Mouse (Mus musculus) CD4-positive, CD25-positive, alpha-beta regulatory T cell, adult 4 months (primary cell): ENCODE results near the gene Dync2li1. TPM values are rescaled to one million over a fixed set of nuclear protein-coding genes. Genes with fewer than 3 reads are reported as not detected.

Experiments used
- ATAC-seq: one replicate; pipeline ENCODE4 v1.8.0; 2017
- polyA plus RNA-seq, 2 experiments: library from polyadenylated mRNA; unstranded; fragments of 100-300 nt; shearing (Covaris generic); gene quantifications; one replicate each; pipeline ENCODE4 v1.2.1; 2017

Gene Dync2li1
- polyA plus RNA-seq: 1 to 10 TPM; 1.1 to 2.0 TPM

DNA sequence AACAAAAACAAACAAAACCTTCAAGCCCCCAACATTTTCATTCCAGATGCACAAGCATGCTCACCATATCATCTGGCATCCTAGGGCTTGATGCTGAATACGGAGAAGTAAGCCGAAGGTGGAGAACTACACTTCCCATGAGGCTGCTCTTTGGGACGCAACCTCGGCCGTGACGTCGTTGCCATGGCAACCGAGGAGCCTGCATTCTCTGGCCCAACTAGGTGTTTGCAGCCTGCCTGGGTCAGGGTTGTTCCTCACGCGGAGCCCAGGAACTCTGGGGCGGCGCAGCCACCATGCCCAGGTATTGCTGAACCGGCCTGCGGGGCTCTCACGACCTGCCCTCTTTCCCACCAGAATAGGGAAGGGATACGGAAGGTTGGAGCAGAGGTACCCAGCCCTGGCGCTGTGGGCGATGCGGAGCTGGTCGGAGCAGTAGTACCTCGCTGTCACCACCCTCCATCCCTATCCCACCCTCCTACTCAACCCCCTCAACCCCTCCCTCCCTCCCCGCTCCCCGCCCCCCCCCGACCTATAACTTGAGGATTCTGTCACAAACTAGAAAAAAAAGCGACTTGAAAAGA, at the start of gene Dync2li1:
Gene Dync2li1 (plus strand): TSS at position 221 of the 581 bp plus-strand sequence.
- peak; percentile 100 for ATAC-seq

DNA sequence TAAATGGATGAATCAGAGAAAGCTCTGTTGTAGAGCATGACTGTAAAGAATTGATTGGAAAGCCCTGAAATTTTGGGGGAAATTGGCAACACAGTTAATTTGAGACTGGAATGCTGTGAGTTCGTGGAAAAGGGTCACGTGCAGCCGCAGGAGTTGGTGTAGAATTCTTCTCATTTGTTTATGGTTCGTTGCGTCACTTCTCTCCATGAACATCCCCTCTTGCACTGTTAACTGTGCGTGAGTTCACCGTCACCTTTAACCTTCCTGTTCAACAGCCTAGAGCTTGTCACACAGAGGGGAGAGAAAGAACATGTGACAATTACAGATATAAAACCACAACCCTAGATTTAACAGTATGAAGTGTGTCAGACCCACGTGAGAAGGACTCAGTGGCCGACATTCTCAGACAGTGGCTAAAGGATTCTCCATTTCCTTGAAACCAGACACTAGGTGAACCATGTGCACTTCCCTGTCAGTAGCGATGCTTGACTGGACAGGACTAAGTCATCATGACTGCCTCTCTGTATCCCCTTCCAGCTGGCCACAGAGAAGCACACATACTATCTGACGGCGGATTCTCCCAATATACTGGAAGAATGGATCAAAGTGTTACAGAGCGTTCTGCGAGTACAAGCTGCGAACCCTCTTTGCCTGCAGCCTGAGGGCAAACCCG, 49.5 kb upstream of the Dync2li1 start:
- no peak for ATAC-seq

DNA sequence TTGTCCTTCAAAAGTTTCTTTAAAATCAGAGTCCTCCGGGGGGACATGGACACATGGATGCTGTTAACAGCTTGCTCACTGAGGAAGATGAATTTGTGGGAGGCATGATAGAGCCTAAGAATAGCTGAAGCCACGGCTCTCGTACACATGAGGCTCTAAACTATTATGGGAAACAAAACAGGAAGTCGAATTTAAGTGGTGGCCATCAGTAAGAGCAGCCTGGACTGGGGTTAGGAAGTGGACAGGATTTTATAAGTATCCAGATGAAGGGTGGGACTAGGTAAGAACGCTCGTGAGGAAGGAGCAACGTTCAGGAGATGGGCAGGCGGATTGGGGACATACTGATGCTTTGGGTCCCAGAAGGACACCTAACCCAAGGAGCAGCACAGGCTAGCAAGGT, 47.0 kb upstream of the Dync2li1 start:
- ATAC-seq: no peak

DNA sequence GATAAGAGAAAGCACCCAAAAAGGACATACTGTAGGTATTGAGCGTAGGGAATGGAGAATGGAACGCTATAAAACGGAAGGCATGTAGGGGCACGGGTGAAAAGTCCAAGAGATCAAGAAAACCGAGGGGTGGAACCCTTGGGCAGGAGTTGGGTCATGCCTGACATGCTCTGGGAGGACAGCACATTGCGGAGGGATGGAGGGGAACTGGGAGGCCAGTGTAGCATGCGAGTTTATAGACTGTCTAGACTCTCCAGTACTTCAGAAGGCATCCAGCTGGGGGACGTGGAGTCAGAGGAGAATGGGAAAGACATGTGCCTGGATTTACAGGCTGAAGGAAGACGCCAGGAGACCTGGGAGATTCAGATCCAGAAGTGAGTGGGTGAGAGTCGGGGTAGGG, 46.5 kb upstream of the Dync2li1 start:
- no peak for ATAC-seq

DNA sequence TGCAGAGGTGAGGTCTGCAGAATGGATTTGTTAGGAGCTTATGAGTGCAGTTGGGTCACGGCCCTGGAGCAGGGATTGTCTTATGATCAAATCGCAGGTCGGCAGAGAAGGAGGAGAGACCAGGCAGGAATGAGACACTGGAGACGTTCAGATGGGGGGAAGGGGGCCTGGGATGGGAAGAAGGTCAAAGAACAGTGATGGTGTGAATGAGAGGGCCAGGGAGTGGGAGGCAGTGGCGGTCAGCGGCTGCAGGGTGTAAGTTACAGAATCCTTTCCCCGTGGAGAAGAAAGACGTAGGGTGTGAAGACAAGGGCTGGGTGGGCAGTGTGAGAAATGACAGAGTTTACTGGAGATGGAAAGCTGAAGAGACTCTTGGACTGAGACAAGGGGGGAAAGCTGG, 45.5 kb upstream of the Dync2li1 start:
- ATAC-seq: no peak

DNA sequence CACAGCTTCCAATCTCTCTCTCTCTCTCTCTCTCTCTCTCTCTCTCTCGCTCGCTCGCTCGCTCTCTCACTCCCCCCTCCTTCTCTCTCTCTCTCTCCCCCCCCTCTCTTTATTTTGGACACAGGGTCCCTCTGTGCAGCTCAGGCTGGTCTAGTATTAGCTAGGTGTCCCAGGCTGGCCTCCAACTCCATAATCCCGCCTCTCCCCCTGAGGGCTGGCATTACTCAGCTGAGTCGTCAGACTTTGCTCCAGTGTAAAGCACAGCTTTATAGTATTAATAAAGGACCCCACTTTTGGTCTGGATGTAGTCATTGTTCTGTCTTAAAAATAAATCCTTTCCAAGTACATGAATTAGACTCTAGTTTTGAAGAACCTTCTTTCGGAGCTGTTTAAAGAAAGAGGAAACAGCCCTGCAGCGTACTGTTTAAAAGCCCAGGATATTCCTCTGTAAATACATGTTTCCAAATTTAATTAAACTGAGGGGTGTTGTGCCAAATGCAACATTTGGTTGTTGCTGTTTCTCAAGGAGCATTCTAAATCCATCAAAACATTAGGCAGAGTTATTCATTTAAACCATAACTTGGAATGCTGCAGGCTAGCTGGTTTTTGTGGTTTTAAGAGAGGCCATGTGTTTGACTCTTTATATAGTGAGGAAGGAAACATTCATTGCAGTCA, 44.4 kb upstream of the Dync2li1 start:
- no peak for ATAC-seq

DNA sequence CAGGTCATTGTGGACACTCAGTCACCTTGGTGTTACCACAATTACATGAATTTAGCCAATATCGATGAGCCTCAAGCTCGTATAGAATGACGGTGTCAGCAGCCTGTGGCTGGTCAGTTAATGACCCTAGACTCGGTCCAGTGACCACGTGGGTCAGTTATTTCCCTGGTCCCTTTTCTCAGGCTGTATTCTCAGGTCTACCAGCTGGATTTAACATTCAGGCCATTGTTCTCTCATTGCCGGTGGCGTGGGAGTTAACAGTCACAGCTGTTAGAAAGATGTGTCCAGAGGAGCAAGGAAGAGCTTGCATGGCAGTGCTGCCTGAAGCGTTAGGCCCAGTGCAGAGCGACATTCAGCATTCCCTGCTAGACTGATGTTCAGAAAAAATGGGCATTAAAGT, 42.2 kb upstream of the Dync2li1 start:
- no peak for ATAC-seq

DNA sequence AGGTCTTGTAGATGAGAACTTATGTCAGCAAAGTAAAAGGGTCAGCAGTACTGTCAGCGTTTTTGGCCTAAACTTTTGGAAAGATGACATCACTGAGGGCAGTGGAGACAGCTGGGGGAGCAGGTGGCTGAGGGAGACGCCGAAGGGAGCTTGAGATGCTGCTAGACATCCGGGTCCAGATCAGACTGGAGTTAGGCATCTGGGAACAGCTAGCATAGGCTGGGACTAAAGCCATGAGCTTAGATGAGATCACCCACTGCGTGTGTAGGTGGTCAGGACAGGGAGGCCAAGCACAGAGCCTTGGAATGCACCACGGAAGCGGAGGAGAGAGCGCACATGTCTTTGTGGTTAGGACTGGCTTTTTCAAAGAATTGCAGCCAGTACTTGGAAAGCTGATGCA, 41.2 kb upstream of the Dync2li1 start:
- ATAC-seq: no peak

DNA sequence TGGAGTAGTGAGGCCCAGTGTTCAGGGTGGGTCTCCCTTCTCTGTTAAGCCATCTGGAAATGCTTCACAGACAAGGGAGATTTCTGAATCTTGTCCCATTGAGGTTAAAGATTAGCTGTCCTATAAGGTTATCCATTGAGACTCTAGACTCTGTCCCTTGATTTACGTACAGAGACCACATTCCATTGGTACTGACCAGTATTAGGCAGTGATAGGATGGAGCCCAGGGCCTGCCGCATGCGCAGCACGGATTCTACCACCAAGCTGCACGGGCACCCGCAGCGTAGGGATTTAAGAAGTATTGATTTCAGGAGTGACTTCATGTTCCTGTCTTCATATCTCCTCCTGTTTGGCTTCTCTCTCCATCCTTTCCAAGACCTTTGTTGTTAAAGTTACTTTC, 36.2 kb upstream of the Dync2li1 start:
- ATAC-seq: no peak

DNA sequence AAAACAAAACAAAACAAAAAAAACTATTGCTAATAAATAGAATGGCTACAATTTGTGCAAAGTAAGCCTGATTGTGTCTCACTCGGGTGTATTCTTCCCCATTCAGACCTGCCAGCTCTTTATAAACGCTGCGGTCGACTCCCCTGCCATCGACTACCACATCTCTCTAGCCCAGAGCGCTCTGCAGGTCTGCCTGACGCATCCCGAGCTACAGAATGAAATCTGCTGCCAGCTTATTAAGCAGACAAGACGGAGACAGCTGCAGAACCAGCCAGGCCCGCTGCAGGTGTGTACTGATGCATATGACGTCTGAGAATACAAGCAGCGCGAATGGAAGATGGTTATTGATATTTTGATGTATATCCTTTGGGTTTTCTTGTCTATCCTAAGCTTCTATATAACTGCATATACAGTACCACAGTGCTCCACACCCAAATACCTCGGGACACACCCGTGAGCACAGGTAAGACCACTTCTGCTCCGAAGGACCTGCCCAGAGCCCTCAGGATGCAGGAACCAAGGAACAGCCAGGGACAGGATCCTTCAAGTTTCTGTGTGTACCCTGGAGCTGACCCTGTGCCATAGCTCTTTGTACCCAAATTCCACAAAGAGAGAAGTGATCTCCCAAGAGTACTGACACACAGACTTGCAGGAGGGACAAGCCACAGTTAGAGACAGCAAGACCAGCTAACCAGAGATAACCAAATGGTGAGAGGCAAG, 34.7 kb upstream of the Dync2li1 start:
- no peak for ATAC-seq

DNA sequence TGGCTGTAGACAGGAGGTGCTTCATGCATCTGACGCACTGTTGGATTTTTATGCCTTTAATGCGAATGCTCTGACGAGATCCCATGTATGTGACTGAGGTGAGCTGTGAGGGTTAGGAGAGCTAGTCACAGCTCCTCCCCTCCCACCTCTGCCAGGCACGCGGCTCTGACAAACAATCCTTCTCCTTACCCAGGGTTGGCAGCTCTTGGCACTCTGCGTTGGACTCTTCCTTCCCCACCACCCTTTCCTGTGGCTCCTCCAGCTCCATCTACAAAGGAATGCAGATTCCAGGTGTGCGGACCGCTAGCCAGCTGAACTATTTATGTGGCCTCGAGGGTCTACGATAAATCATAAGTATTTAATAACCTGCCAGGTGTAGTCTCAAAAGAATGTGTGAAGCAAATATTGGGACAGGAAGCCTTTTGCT, 30.3 kb upstream of the Dync2li1 start:
- ATAC-seq: no peak

DNA sequence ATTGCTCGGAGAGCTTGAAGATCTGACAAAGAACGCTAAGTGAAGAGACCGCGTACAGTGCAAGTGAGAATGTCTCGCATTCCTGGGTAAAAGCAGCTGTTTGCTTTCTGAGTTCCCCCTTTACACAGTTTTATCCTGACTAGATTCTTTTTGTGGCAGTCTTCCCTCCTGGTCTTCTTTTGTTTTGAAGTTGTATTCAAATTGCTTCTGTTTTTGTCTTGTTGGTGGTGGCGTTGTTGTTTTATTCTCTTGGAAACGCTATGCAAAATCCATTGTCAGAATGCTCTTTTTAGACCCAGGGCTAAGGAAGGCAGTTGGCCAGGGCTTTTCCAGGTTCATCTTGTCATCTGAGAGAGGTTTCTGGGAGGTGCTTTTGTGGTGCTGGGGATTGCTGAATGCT, 29.8 kb upstream of the Dync2li1 start:
- ATAC-seq: no peak

DNA sequence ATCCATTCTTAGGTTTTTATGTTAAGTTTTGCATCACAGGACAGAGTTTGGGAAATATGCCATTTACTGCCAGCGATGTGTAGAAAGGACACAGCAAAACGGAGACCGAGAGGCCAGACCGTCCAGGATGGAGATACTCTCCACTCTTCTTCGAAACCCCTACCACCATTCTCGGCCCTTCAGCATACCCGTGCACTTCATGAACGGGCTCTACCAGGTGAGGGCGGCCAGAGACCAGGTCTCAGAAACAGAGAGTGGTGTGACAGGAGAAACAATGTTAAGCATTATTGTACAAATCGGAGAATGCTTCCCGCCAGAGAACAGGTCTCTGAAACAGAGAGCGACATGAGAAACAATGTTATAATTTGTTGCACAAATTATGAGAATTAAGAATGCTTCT, 28.4 kb upstream of the Dync2li1 start:
- no peak for ATAC-seq

DNA sequence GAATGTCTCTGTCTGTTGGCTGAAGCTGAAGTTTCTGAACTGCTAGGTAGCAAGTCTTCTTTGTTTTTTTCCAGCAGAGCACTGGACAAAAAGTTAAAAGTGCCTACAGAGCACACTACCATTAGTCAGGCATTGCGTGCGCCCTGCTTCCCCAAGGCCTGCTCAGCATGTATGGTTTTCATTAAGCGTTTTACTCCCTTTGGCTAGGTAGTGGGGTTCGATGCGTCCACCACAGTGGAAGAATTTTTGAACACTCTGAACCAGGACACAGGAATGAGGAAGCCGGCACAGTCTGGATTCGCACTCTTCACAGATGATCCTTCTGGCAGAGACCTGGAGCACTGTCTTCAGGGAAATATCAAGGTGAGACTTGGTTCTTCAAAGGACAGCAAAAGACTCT, 27.4 kb upstream of the Dync2li1 start:
- no peak for ATAC-seq

DNA sequence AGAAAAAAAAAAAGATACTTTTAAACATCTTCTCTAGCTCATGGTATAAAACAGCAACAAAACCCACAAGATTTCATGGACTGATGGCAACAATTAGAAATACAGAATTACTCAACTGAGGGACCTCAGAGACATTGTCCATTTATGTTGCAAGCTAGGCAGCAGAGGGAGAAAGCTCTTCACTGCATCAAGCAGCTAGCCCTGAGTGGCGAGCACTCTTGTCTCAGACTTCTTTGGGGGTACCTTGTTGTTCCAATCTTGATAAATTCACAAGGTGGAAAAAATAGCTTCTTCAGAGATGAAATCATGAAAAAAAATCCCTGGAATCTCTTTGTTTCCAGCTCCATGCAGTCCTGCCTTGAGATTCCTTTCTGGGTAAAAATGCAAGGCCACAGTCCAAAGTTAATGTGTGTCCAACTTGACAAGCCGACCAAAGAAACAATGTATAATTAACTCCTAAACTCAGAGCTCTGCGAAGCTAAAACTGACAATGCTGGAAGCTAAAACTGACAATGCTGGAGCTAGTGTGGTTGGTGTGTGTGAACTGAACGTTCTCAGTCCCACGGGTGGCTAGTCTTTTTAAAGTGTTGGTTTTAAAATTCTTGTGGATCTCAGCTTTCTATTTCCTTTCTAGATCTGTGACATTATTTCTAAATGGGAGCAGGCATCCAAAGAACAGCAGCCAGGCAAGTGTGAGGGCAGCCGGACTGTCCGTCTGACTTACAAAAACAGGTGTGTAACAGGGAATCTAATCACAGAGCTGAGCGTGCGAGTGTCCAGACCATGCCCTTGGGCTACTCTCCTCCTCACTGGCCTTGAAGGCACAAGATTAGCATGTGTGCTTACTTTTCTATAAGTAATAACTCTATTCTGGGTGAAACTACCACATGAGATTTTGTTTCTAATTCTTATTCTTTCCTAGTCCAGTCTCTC, 26.0 kb upstream of the Dync2li1 start:
- no peak for ATAC-seq

DNA sequence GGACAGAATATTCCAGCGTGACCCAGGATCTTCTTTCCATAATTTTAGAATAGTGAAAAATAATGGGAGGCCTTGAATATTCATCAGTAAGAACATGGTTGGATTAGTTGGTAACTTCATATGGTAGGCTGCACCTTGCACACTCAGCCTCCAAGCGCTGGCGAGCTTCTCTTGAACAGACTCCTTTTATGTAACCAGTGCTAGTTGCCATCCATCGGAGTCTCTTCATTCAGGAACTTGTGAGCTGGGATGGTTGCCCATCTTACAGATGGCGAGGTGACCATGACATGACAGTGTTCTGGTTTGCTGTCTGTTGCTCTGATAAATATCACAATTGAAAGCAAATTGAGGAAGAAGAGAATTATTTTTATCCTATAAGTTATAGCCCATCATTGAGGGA, 24.5 kb upstream of the Dync2li1 start:
- no peak for ATAC-seq

DNA sequence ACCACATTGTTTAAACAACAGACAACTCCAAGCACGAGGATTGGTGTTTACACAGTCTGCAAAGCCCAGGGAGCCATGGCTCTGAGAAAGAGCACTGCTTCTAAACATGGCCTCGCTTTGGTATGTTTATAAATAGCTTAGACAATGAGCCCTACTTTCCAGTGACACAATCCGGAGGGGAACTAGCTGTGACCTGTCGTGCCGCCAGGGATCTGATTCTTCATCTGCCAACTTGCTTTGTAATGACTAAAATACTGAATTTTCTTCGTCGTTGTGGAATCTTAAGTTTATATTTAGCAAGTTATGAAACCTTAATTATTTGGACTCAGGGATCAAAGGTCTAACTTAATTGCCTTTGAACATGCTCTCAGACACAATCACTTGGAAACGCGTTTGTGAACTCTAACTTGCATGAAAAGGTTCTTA, 23.1 kb upstream of the Dync2li1 start:
- no peak for ATAC-seq

DNA sequence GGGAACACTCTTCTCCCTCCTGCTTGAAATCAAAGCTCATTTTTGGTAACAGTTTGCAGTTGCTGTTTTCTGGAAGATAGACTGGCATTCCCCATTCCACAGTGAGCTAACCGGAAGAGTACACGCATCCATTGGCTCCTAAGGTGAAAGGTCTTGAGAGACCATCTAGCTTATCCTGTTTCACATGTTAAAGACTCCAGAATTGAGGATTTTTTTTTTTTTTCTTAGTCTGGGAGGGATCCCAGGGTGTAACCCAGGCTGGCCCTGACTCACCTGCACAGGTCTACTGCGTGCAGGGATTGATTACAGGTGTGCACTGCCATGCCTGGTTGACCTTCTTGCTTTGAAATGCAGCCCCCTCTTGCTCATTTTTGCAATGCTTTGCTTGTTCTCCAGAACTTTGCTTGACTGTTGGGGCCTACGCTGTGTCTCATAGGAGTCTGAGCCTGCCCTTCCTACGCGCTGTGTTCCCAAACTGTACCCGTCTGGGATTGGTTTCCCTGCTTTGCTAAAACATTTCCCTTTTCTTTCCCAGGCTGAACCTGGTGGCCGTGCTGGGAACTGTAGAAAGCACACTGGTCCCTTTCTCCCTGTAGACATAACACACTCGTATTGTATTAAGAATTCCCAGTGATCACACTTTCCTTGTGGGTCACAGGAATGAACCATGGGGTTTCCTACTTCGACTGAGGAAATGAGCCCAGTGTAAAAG, 22.4 kb upstream of the Dync2li1 start:
- no peak for ATAC-seq

DNA sequence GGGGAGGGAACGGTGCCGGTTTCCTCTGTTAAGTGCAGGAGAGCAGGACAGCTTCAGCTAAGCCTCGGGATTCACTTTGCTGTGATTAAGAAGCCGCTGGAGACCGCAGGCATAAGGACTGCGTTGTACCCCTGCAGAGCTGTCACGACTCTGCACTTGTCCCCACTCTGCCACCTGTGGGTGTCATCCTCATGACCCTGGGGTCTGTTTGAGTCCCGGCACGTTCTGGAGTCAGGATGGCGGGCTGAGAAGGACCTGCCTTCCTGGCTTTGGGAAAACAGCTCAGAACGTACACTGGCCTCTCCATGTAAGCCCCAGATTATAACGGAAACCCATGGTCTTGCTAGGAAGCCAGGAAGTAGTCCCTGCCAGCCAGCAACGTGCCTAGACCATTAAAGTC, 19.3 kb upstream of the Dync2li1 start:
- no peak for ATAC-seq

DNA sequence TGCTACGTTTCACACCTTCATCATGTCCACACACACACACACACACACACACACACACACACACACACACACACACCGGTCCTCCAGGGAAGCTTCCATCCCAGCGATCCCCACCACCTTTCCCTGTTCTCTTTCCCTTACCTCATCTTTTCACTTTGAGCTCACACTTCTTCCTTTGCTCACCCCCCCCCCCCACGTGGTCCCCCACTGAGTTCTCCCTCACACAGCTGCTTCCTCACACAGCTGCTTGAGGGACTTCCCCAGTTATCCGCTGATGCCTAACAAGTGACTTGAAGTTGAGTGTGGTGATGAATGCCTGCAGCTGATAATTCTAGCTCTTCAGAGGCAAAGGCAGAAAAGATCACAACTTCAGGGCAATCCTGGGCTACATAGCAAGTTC, 18.7 kb upstream of the Dync2li1 start:
- peak; percentile 72 for ATAC-seq

DNA sequence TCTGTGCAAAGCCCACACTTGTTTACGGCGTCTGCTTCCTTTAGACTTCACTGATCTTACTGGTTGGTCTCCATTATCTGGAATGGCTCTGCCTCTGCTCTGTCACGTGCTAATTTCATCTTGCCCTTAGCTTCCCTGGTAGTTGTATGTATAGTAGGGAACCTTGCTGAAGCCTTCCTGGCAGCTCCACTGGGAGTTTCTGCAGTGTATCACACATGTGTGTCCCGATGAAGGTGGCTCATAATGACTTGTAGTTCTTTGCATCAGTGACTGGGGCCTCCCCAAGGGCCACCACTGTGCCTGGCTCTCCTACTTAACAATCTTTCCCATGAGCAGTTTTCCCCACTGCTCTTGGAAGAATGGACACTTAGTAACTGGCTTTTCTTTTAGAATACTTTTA, 17.7 kb upstream of the Dync2li1 start:
- no peak for ATAC-seq

DNA sequence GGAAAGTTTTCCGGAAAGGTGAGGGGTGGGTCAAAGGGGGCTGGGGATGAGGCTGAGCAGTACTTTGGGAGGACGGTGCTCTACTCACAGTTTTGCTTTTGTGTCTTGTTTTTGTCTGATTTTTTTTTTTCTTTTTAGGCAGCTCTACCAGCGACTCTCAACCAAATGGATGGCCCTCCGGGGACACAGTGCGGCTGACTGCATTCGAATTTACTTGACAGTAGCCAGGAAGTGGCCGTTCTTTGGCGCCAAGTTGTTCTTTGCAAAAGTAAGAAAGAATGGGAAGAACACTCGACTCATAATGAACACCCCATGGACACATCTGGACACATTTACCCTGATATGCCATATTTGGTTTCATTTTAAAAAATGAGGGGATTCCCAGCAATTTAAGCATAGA, 14.8 kb upstream of the Dync2li1 start:
- no peak for ATAC-seq
